Mouse (Mus musculus): ENCODE data around the gene Bpi.

- TF ChIP-seq CTCF (IDR thresholded peaks at IDR 0.05; ENCODE audit: low read depth), result no peak
- TF ChIP-seq EP300 (optimal IDR thresholded peaks at IDR 0.05), result no peak
Observed at GRCm38 (mm10) chr2:158279656-158280055, 21.8 kb downstream of the Bpi start.
